In genomic region chr8:104909021-104909420, GRCm38 (mm10) we compare ENCODE assay signal across 16 mouse cellular contexts. TPM values are rescaled to one million over a fixed set of nuclear protein-coding genes. Genes with fewer than 3 reads are reported as not detected.
DNase-seq lines count a peak whose midpoint lies in the region; ATAC-seq and TF ChIP-seq lines count a peak whose summit lies in the region.
"Not testable (repeated sequence)": the region's sequence is repeated elsewhere in the genome, so short reads cannot be mapped to it uniquely, and the experiment has no call there.
"Had no signal": no experiment of that assay in that cellular context is flagged by ENCODE, and none has a peak within 500 bp of the region (broad histone marks: within the 10 kb centered on the region; RNA-seq: fewer than 3 reads in every experiment).

No protein-coding gene starts in this region.

- ATAC-seq in frontal cortex, adult (ENCODE audit: low TSS enrichment), result peak; percentile 57; the same call in 1 of the 2 replicates
- 0 out of 2 replicates have a peak, but pooled peaks have one; percentile 40 for ATAC-seq in hindbrain, postnatal 0 days

- H3K4me2 ChIP-seq in hindbrain, postnatal 0 days (ENCODE audit: low read depth, low read length), result not testable (repeated sequence)

- not testable (repeated sequence) for H3K4me1 ChIP-seq in hindbrain, postnatal 0 days (ENCODE audit: insufficient read depth, low read length)

- not testable (repeated sequence) for H3K9ac ChIP-seq in hindbrain, postnatal 0 days (replicated peaks; ENCODE audit: low read length)

- not testable (repeated sequence) for H3K27ac ChIP-seq in hindbrain, postnatal 0 days

- not testable (repeated sequence) for H3K36me3 ChIP-seq in hindbrain, postnatal 0 days (ENCODE audit: insufficient read depth, low read length)

- peak; percentile 54 for DNase-seq in adrenal gland, postnatal 14 days
- DNase-seq in cerebellum, adult 8-10 months, result peak; percentile 67
- peak; percentile 76 to 84 for DNase-seq in heart, adult 18-20 months
- peak; percentile 52 for DNase-seq in hindbrain, postnatal 0 days (ENCODE audit: low spot score)
- DNase-seq in layer of hippocampus, adult 8-10 months (ENCODE audit: low spot score in 2 of 2), result peak; percentile 9 to 10
- peak; percentile 13 for DNase-seq in lung, postnatal 10 days
- DNase-seq in skeletal muscle tissue, adult 2 months (ENCODE audit: low read depth, low spot score), result peak; percentile 76

- 43% methylated on average over 1 of the region's 1 CpGs for WGBS in hindbrain, postnatal 0 days

- not testable (repeated sequence) for H3K4me3 ChIP-seq in hindbrain, postnatal 0 days (ENCODE audit: low read length)

- H3K9me3 ChIP-seq in hindbrain, postnatal 0 days (ENCODE audit: low read length), result not testable (repeated sequence)

- H3K27me3 ChIP-seq in hindbrain, postnatal 0 days (ENCODE audit: insufficient read depth, low read length), result not testable (repeated sequence)

- TF ChIP-seq CTCF in hindbrain, postnatal 0 days (IDR thresholded peaks at IDR 0.05; ENCODE audit: low read depth), result not testable (repeated sequence)

RNA-seq across cellular contexts. Expression of gene Ces2e, which starts 17.0 kb away (rescaled TPM):
- 3.1 and 12.0 TPM in 2 replicates for total RNA-seq in adrenal gland, postnatal 14 days (2021)
- total RNA-seq in heart, adult 18-20 months (2021), result 1 to 10 TPM; 1.6 to 2.2 TPM
- not detected in 2 replicates for total RNA-seq in hindbrain, postnatal 0 days (2014; rRNA removed)
- not detected in 2 replicates for polyA plus RNA-seq in hindbrain, postnatal 0 days (2015; fragmentation: Nextera tagmentation; extraction: Ambion mirVana)
- total RNA-seq in layer of hippocampus, adult 8-10 months (2022), result not detected
- total RNA-seq: granulocyte monocyte progenitor cell, adult 5-6 weeks; left cerebral cortex, postnatal 25 days had no signal
- polyA plus RNA-seq: forebrain, embryonic 12.5 days; G1E; hindbrain, embryonic 10.5 days; midbrain, embryonic 11.5 days had no signal

RNA-seq across cellular contexts. Expression of gene Ces2f, which starts 38.1 kb away (rescaled TPM):
- total RNA-seq in adrenal gland, postnatal 14 days (2021), result not detected in 2 replicates
- not detected for total RNA-seq in heart, adult 18-20 months (2021)
- not detected in 2 replicates for total RNA-seq in hindbrain, postnatal 0 days (2014; rRNA removed)
- polyA plus RNA-seq in hindbrain, postnatal 0 days (2015; fragmentation: Nextera tagmentation; extraction: Ambion mirVana), result not detected in 2 replicates
- not detected for total RNA-seq in layer of hippocampus, adult 8-10 months (2022)
- total RNA-seq: granulocyte monocyte progenitor cell, adult 5-6 weeks; left cerebral cortex, postnatal 25 days had no signal
- polyA plus RNA-seq: forebrain, embryonic 12.5 days; G1E; hindbrain, embryonic 10.5 days; intestine, embryonic 15.5 days; liver, embryonic 12.5 days; midbrain, embryonic 11.5 days had no signal

RNA-seq across cellular contexts. Expression of gene Ces2g, which starts 52.5 kb away (rescaled TPM):
- 3.5 and 8.3 TPM in 2 replicates for total RNA-seq in adrenal gland, postnatal 14 days (2021)
- total RNA-seq in heart, adult 18-20 months (2021), result 1 to 10 TPM; 3.2 to 5.0 TPM
- 0.31 TPM in 1 of 2 replicates, not detected in the other for total RNA-seq in hindbrain, postnatal 0 days (2014; rRNA removed)
- polyA plus RNA-seq in hindbrain, postnatal 0 days (2015; fragmentation: Nextera tagmentation; extraction: Ambion mirVana), result 0.19 and 0.20 TPM in 2 replicates
- under 1 TPM in 2 of 4 experiments, not detected in 2; 0.20 to 0.39 TPM for total RNA-seq in layer of hippocampus, adult 8-10 months (2022)
- polyA plus RNA-seq: forebrain, embryonic 12.5 days; hindbrain, embryonic 10.5 days had no signal

Comparison
In these comparisons a context has a peak if more than half of its experiments do, and no peak if none do; other contexts are left out.
1. DNase-seq: peak in every context shown above with its lines; median percentile 80 in heart, adult 18-20 months; 76 in skeletal muscle tissue, adult 2 months; 67 in cerebellum, adult 8-10 months; 54 in adrenal gland, postnatal 14 days; 52 in hindbrain, postnatal 0 days; 13 in lung, postnatal 10 days; 10 in layer of hippocampus, adult 8-10 months.